ENCODE assay signal across 9 mouse cellular contexts in the genomic region with DNA sequence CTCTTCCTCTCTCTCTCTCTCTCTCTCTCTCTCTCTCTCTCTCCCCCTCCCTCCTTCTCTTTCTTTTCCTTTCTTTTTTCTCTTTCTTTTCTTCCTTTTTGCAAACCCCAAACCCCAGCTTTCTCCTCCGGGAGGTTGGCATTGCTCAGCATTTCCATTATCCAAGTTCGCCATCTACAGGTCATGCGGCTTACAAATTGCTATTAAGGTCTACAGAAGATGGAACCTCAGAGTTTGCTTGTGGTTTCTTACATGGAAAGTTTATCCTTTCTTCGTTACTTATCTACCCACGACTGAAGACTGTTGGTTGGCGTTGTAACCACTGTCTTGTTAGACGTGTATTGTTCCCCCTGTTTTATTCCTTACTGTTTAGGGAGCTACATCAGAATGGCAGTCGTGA. TPM values are rescaled to one million over a fixed set of nuclear protein-coding genes. Genes with fewer than 3 reads are reported as not detected.
DNase-seq lines count a peak whose midpoint lies in the region; ATAC-seq and TF ChIP-seq lines count a peak whose summit lies in the region.
"Had no signal": no experiment of that assay in that cellular context is flagged by ENCODE, and none has a peak within 500 bp of the region (broad histone marks: within the 10 kb centered on the region; RNA-seq: fewer than 3 reads in every experiment).

No protein-coding gene starts in this region.

- ATAC-seq in hematopoietic stem cell, adult 5-6 weeks (replicated peaks in 1 of 2; ENCODE audit: insufficient read depth in 1 of 2, low FRiP score in 2 of 2, low TSS enrichment in 1 of 2, low read depth in 1 of 2, poor library complexity in 2 of 2, severe bottlenecking in 2 of 2): peak; percentile 50
- ATAC-seq in limb, embryonic 12.5 days (ENCODE audit: insufficient number of reproducible peaks, insufficient read depth, low FRiP score, low TSS enrichment, low read depth): no peak

- in situ Hi-C loops in ES-E14 (cut with MboI; ENCODE audit: low sequenced_read_pairs in 2 of 2, unreplicated experiment in 2 of 2): loop anchor here in 1 of 2 experiments (25.0 kb wide), 1 partner anchor 122 kb away; a partner anchor contains a TSS

- H3K4me1 ChIP-seq in ES-E14 (ENCODE audit: control insufficient read depth in 2 of 2, insufficient read depth in 2 of 2, low read length in 2 of 2, poor library complexity in 1 of 2): no peaks in the 10 kb centered on the region
- H3K4me1 ChIP-seq in limb, embryonic 12.5 days (replicated peaks): no peaks in the 10 kb centered on the region
- H3K4me1 ChIP-seq: embryonic facial prominence, embryonic 13.5 days had no signal

- DNase-seq in left cerebral cortex, postnatal 10 days (ENCODE audit: extremely low spot score in 1 of 2, low spot score in 2 of 2): peak; percentile 40 to 48
- no peak for DNase-seq in left cerebral cortex, adult 11 months (ENCODE audit: low spot score)
- DNase-seq in ES-E14 (ENCODE audit: low read depth, low spot score): peak; percentile 12
- peak; percentile 47 for DNase-seq in brain, embryonic 18.5 days (ENCODE audit: low read depth, low spot score)
- peak; percentile 55 for DNase-seq in right cerebral cortex, postnatal 4 days
- no peak for DNase-seq in spleen, adult 12 weeks (ENCODE audit: low spot score)

- no peaks in the 10 kb centered on the region for H3K9me3 ChIP-seq in ES-E14 (ENCODE audit: control insufficient read depth, insufficient read depth, low read depth, low read length)
- H3K9me3 ChIP-seq in limb, embryonic 12.5 days: no peaks in the 10 kb centered on the region
- H3K9me3 ChIP-seq: embryonic facial prominence, embryonic 13.5 days had no signal

- H3K4me2 ChIP-seq in limb, embryonic 12.5 days: no peak overlapping the region
- H3K4me2 ChIP-seq: embryonic facial prominence, embryonic 13.5 days had no signal

- no peak overlapping the region for H3K4me3 ChIP-seq in ES-E14 (ENCODE audit: insufficient read depth in 1 of 2, low read depth in 1 of 2, low read length in 2 of 2, poor library complexity in 1 of 2, severe bottlenecking in 1 of 2)
- H3K4me3 ChIP-seq in limb, embryonic 12.5 days (replicated peaks): no peak overlapping the region
- H3K4me3 ChIP-seq: embryonic facial prominence, embryonic 13.5 days had no signal

- H3K36me3 ChIP-seq in ES-E14 (ENCODE audit: control insufficient read depth, insufficient read depth, low read length, poor library complexity, severe bottlenecking): no peaks in the 10 kb centered on the region
- H3K36me3 ChIP-seq in limb, embryonic 12.5 days: no peaks in the 10 kb centered on the region
- H3K36me3 ChIP-seq: embryonic facial prominence, embryonic 13.5 days had no signal

- no peak overlapping the region for H3K27ac ChIP-seq in ES-E14 (ENCODE audit: insufficient read depth, low read depth, low read length, poor library complexity, severe bottlenecking)
- no peak overlapping the region for H3K27ac ChIP-seq in limb, embryonic 12.5 days
- H3K27ac ChIP-seq: embryonic facial prominence, embryonic 13.5 days had no signal

- H3K27me3 ChIP-seq in limb, embryonic 12.5 days: peaks cover 75% of the 10 kb centered on the region

- intact Hi-C loops in left cerebral cortex, postnatal 10 days (cut with DNase I): loop anchor here (2.0 to 5.0 kb wide), 2 partner anchors 127 to 186 kb away; a partner anchor contains a TSS

- 21% methylated on average over 8 of the region's 8 CpGs for WGBS in limb, embryonic 12.5 days

- no peak overlapping the region for H3K9ac ChIP-seq in ES-E14 (ENCODE audit: insufficient read depth, low read depth, low read length, poor library complexity, severe bottlenecking)
- H3K9ac ChIP-seq in limb, embryonic 12.5 days (replicated peaks): 0 out of 2 replicates have a peak overlapping the region, but pooled peaks have one; percentile 0
- H3K9ac ChIP-seq: embryonic facial prominence, embryonic 13.5 days had no signal

TF ChIP-seq in ES-E14, 5 proteins besides CTCF, POLR2A, EP300 and RAD21:
- TF ChIP-seq CHD2 (IDR thresholded peaks at IDR 0.05; ENCODE audit: low read depth, low read length) (no peak), HCFC1 (IDR thresholded peaks at IDR 0.05; ENCODE audit: borderline replicate concordance, insufficient read depth, low read length) (no peak), MAFK (IDR thresholded peaks at IDR 0.05; ENCODE audit: insufficient read depth, low read depth, low read length) (no peak), ZC3H11A (IDR thresholded peaks at IDR 0.05; ENCODE audit: borderline replicate concordance, low read depth, low read length) (no peak), ZNF384 (IDR thresholded peaks at IDR 0.05; ENCODE audit: low read depth, low read length) (no peak)

RNA-seq across cellular contexts. Expression of a gene that starts 21.1 kb away (rescaled TPM):
- 1 to 10 TPM; 3.9 to 5.9 TPM for total RNA-seq in left cerebral cortex, postnatal 10 days (2021)
- 0.63 and 0.80 TPM in 2 replicates for total RNA-seq in ES-E14 (2012; rRNA removed)
- 9.4 and 11.0 TPM in 2 replicates for total RNA-seq in hematopoietic stem cell, adult 5-6 weeks (2017)
- polyA plus RNA-seq in limb, embryonic 12.5 days (2016; fragmentation: Nextera tagmentation; extraction: Ambion mirVana): 0.46 and 0.74 TPM in 2 replicates

RNA-seq across cellular contexts. Expression of a gene that starts 30.4 kb away (rescaled TPM):
- total RNA-seq in left cerebral cortex, postnatal 10 days (2021): 1 to 10 TPM; 2.8 to 3.0 TPM
- not detected in 2 replicates for total RNA-seq in ES-E14 (2012; rRNA removed)
- total RNA-seq in hematopoietic stem cell, adult 5-6 weeks (2017): 33.6 and 34.1 TPM in 2 replicates
- 1.6 and 2.1 TPM in 2 replicates for polyA plus RNA-seq in limb, embryonic 12.5 days (2016; fragmentation: Nextera tagmentation; extraction: Ambion mirVana)

Comparison
In these comparisons a context has a peak if more than half of its experiments do, and no peak if none do; other contexts are left out.
1. DNase-seq: peak in left cerebral cortex, postnatal 10 days (2 of 2), ES-E14 (single experiment), brain, embryonic 18.5 days (single experiment) and right cerebral cortex, postnatal 4 days (single experiment); none in left cerebral cortex, adult 11 months (single experiment) and spleen, adult 12 weeks (single experiment).